Mouse (Mus musculus): ENCODE data around the gene Alg13.

Gene Alg13

DNA sequence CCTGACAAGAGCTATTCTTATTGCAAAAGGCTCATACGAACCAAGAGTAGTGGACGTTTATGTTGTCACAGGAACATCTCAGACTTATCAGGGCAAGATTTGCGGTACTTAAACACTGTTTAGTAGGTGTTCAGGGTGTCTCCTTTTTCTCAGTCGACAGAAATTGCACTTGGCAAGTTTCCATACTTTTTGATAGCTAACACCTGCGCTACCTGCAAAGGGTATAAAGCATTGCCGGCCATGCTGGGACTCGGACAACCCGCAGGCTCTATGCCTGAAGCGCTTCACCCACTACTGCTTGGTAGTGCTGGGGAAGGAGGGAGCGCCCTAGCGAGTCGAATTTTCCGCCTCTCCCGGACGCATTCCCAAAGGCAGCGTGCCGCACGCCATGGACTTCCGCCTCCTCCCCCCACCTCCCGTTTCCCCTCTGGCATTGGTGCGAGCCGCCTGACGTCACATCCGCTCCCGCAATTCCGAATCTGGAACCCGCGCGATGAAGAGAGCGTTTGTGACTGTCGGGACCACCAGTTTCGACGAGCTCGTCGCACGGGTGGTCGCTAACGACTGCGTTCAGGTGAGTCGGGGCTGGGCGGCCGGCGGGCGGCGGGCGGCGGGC, at the start of gene Alg13:
Alg13 (plus strand) TSS at position 257 of the 616 bp plus-strand sequence.
- in situ Hi-C loops (cut with MboI): no loop called here

DNA sequence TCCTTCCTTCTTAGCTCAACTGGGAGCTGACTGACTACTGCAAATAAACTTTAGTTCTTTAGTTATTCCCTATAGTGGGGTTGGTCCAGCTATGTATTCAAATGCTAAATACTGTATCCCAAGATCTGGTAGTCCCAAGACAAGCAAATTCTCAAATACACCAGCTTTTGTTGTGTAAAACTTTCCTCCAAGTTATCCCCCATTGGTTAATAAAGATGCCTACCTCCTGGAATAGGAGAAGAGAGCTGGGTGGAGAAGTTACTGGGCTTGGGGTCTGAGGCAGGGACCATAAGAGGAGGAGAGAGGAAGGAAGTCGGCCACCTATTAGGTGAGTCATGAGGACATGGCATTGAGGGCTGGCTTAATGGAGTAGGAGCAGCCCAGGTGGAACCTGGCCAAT, 49.0 kb upstream of the Alg13 start:
- in situ Hi-C loops (cut with MboI): no loop called here

DNA sequence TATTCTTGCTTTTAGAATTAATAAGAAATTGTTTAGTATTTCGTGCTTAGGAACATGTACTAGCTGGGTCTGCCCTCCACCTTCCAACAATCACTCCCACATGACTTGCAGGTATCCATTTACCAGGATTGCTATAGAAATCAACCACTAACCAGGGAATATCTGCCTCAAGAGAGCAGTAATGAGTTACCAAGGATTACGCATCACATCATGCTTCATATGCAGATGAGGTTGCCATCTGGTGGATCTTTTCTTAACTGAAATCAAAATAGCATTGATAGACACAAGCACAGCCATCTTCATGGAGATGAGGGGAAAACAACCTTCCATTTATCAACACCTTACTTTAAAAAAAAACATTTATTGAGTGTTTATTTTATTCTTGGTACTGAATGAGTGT, 16.1 kb upstream of the Alg13 start:
- in situ Hi-C loops (cut with MboI): no loop called here

DNA sequence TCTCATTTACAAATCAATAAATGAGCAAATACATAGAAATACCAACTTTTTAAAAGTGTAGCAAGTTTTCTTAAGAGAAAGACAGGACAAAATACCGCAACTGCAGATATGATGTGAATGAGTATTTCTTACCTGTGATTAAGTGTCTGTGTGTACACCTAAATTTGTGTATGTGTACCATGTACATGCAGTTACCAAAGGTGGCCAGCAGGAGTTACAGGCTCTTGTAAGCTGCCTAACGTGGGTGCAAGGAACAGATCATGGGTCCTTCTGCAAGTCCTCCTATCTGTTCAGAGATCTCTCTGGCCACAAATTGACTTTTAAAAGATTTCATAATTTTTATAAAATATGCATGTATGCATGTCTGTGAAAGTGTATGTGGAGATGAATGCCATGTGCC, 11.9 kb upstream of the Alg13 start:
- in situ Hi-C loops (cut with MboI): no loop called here

DNA sequence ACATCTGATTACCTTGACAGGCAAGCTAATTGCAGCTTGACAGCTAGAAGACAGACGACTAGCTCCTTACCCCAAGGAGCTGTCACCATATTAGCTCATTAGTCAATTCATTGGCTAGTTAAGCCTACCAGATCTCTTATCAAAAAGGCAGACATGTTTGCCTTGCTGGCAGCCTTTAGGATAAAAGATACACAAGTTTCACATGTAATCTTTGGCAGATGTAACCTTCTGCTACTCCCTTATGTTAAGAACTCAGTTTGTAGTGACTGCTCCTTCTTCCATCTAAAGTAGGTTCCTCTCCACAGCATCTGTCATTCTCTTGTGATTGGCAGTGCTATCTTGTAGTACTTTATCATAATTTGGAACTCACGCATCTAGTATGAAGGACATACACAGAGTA, 3.6 kb upstream of the Alg13 start:
- in situ Hi-C loops (cut with MboI): no loop called here

DNA sequence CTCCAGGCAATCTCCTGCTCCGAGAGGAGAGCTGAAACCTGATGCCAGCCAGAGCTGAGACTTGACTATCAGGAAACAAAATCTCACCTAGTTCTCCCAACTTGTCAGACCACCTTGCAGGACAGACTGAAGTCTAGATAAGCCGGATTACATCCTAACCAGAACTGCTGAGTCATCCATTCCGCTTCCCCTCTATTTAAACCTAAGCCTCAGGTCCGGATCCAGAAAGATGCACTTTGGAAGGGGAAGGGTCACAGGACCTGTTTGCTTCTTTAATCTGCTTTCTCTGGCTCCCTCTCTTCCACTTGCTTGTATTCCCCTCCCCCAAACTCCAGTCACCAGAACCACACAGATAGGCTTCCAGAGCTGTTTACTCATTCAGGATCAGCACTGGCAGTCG, 2.6 kb upstream of the Alg13 start:
- in situ Hi-C loops (cut with MboI): no loop called here

DNA sequence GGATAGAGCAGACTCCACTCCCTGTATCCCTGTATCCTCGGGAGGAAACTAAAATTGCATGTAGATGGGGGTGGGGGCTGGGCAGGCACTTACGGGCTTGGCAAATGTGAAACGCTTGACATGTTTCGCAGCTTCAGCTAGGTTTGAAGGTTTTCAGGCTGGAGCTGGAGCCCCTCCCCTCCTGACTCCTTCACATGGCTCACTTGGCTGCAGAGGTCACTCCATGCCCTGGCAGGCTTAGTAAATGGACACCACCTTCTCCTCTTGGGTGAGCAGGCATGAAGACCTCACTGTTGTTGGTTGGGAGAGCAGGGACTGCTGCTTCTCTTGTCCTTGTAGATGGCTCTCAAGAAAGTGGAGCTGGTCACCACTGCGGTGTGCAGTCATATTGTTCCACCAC, 1.6 kb upstream of the Alg13 start:
- in situ Hi-C loops (cut with MboI): no loop called here

DNA sequence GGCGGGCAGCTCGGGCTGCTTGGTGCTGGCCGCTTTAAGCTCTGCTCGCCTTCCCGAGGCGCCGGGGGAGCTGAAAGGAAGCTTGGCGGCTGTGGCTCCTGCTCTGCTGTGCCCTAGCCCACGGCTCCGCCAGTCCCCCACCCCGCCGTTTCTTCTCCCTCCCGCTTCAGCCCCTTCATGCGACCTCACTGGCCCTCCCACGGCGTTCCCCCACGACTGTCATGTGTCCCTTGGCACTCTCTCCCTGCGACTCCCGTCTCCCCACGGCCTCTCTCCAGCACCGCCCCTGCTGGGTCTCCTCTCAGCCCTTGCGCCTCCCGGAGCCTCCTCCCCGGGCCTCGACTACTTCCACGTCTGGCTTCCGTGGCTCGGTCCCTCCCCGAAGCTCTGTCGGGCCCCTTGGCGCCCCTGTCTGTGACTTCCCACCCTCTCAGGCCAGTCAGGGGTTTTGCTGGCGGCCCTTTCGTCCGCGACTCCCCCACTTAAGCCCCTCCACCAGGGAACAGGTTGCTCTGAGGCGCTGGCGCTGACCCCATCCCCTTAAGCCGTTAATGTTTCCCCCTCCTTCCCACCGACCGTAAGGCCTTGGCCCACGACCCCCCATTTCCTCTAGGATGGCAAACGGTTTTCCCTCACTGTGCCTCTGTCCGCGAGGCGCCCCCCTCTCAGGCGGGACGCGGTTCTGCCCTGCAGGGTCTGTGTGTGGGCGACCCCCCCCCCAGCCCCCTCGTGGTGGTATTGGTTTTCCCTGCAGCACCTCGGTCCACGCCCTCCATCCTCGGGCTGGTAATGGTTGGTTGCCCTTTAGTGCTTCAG, 768 bp downstream of the Alg13 start:
- in situ Hi-C loops (cut with MboI): no loop called here

DNA sequence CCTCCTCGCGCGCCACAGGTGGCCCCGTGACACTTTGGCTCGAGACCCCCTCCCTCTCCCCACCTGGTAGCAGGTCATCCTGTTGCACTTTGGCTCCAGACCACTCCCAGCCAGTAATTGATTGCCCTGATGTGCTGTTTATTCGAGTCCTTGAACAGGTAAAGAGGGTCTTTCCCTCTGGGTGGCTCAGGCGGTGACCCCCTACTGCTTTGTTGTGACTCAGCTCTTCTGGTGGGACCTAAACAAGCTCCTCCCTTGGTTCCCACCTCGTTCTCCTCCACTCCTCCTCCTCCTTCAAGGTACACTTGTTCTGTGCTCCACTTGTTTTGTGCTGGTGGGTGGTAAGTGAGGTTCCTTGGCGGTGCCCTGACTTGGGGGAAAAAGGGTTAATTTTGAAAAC, 1.8 kb downstream of the Alg13 start:
- in situ Hi-C loops (cut with MboI): no loop called here

DNA sequence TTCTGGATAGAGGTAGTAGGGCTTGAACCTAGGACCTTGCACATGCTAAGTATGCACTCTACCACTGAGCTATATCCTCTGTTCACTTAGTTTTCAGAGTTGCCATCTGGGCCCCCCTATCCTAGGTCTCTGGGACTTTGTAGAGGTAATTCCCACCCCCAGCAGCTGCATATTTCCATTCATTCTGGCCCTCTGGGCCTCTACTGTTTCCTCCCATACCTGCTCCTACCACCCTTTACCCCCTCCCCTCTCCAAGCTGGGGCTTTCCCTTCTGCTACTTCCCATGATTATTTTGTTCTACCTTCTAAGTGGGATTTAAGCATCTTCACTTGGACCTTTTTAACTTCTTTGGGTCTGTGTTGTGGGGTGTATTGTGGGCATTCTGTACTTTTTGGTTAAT, 7.8 kb downstream of the Alg13 start:
- in situ Hi-C loops (cut with MboI): no loop called here

DNA sequence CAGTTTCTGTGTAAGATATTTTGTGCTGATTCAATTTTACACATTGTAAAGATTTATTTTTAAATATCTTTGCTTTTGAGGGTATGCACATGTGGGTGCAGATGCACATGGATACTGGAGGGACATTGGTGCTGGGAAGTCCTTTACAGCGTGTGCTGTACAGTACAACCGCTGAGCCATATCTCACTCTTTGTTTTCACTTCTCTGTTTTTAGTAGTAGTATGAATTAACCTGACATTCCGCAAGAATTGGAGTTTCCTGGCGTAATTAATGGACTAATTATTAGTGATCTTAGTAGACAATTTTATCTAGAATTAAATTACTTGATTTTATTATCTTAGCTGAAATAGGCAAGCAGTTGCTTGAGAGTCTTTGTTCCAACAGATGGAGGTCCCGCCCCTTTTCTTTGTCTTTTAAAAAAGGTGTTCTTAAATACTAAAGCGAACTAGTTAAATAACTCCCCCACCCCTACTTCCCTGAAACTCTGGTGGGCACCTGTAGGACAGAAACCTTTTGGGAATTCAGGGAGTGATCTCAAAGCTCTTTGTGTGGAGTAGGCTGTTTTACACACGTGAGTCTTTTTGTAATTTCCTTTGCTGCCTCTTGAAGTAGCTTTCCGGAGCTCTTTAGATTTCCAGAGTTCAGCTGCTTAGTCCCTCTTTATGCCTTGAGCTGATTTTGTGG, 17.9 kb downstream of the Alg13 start:
- in situ Hi-C loops (cut with MboI): no loop called here

DNA sequence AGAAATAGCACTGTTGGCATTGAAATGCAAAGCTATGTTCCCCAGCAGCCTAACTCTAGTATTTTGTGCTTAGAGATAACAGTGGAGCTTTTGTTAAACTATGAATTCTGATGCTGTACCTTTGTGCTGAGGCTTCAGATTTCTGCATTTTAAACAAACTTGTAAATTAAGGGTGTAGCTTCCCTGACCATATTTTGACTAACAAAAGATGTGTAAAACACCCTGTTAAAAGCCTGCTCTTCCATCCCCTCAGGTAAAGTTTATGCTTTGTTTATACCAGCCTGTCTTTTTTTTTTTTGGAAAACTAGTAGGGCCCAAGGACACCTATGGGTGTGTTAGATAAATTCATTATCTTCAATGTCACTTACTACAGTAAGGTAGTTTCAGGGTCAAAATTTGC, 20.3 kb downstream of the Alg13 start:
- in situ Hi-C loops (cut with MboI): no loop called here

DNA sequence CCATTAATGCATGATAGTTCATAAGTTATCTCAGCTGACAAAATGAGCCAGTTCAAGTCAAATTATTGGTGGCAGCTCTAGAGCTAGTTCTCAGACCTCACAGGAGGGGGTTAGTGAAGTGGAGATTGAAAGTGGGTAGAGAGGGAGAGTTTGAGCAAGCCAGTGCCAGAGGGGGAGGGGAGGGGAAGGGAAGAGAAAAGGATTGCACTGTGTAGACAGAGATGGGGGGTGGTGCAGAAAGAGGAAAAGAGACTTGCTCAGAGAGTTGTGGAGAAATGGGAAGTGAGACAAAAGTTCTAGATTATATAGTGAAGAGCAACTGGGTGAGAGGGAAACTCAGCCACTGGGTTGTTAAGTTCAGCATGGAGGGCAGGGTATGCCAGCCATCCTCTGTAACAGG, 20.8 kb downstream of the Alg13 start:
- in situ Hi-C loops (cut with MboI): no loop called here

DNA sequence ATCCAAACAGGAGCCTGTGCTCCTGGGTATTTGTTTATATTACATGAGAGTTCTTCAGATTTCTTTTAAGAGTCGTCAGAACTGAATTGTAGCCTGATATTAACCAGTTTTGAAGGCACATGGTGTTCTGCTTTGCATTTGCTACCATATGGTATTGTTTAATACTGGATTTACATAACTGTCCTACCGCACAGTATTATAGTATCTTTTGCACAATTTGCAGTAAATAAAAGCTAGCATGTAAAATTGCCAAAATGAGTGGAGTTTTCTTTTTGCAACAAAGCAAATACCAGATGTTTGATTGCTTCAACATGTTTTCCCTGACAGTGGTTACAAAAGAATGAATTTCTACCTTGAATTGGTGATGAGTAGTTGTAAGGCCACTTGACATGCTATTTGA, 56.6 kb downstream of the Alg13 start:
- in situ Hi-C loops (cut with MboI): no loop called here

DNA sequence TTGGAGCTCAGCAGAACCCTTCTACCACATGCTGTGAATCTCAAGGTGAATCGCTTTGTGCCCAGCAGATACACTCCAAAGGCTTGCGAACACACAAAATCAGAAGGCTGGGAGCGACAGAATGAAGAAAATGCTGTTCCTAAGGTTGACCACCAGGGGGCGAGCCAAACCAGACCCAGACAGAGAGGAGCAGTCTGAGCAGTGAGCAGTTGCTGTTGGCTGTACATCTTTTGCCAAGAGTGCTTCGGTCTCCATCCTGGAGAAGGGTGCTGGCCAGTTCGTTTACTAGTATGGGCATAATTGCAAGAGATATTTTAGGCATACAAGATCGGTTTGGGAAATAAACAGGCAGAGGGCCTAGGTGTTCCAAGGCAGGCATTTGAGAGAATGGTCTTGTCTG, 85.9 kb downstream of the Alg13 start:
- in situ Hi-C loops (cut with MboI): loop anchor here (10.0 kb wide), 1 partner anchor 241 kb away; no protein-coding TSS in a partner anchor

DNA sequence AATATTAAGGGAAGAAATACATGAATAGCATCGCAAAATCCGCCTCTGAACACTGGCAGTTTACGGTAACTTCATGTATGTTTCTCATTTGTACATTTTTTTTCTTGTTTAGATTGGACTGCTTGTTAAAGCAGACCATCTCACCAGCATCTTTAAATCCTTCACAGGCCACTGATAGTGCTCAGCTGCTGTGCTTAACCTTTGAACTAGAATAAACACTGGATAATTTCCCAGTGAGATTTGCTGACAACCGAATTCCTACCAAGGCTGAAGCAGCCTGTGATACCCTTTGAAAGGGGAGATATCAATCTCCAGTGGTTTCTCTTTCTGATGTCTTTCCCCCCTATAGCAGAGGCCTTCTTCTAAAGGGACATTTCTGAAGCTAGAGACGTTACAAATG, 90.4 kb downstream of the Alg13 start:
- in situ Hi-C loops (cut with MboI): loop anchor here (10.0 kb wide), 1 partner anchor 237 kb away; no protein-coding TSS in a partner anchor

DNA sequence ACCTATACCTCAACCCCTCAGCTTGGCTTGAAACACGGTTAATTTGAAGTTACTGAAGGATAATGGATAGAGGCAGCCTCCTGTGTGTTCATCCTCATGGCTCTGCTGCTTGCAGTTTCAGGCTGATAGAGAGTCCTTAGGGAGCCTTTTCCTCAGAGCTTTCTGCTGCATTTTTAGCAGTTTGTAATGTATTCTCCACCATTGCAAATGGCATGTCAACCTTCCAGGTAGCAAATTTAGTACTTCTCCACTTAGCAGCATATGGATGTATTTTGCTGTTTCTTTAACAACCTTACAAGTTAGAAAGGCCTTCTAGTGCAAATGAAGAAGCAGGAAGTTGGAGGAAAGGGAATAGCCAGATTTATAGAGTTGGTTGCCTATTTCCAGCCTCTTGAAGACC, 102.7 kb downstream of the Alg13 start:
- in situ Hi-C loops (cut with MboI): no loop called here

DNA sequence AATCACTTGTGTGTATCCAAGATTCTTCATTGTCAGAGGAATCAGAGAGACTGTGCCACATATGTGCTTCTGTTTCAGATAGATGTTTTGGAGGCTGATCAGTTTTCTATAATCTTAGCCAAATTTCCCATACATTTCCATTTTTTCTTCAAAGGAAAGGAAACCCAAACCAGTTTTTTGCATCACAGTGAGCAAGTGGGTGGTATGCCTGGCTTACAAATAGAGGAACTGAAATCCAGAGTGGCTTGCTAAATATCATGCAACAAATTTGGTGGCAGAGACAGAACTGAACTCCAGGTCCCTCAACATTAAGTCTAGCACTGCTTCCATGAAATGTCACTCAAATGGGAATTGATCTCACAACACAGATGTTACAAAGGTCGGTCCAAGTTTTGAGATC, 103.5 kb downstream of the Alg13 start:
- in situ Hi-C loops (cut with MboI): no loop called here

DNA sequence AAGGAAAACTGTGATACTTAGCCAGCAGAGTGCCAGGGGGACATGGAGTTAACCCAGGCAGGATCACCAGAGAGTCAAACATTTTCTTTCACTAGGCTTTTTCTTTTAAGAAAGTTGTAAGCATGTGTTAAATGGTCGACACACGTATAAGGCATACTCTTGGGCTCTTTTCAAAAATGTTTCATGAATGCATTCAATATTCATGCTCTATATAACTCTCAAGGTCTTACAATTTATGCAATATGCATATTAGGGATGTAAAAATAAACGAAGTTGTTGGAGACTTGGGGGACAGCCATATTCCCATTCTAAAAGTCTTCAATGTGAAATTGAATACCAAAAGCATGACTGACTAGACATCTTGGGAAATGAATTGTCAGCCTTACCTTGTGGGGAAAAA, 106.2 kb downstream of the Alg13 start:
- in situ Hi-C loops (cut with MboI): no loop called here

Data from mature B cell (primary cell).